Mouse (Mus musculus) embryonic facial prominence, embryonic 12.5 days (tissue): ENCODE data around the gene Ablim1. TPM values are rescaled to one million over a fixed set of nuclear protein-coding genes. Genes with fewer than 3 reads are reported as not detected.
A peak's percentile ranks its signal among the peaks of the same experiment; 100 is the strongest.

ENCODE experiments used
- ATAC-seq: fragments of 200-750 bp; cut with Nextera tagmentation; 2 replicates; pipeline ENCODE4 v1.8.0; 2017; ENCODE audit not compliant: insufficient number of reproducible peaks, insufficient read depth, low FRiP score, low TSS enrichment
- H3K27ac ChIP-seq: fragments of 300-500 bp; sonication (generic); 2 replicates; pipeline ENCODE4 v1.5.1; 2016; ENCODE audit warnings: mild to moderate bottlenecking
- H3K27me3 ChIP-seq: fragments of 300-500 bp; sonication (generic); 2 replicates; pipeline ENCODE4 v1.6.1; 2016; ENCODE audit warnings: mild to moderate bottlenecking, moderate library complexity
- H3K36me3 ChIP-seq: fragments of 300-500 bp; sonication (generic); 2 replicates; pipeline ENCODE4 v1.6.1; 2016; ENCODE audit warnings: mild to moderate bottlenecking
- H3K4me1 ChIP-seq: fragments of 300-500 bp; sonication (generic); 2 replicates; pipeline ENCODE4 v1.6.1; 2016
- H3K4me2 ChIP-seq: fragments of 300-500 bp; sonication (generic); replicated peaks from 2 replicates; pipeline ENCODE4 v1.6.1; 2016; ENCODE audit warnings: mild to moderate bottlenecking, moderate library complexity
- H3K4me3 ChIP-seq: fragments of 300-500 bp; sonication (generic); 2 replicates; pipeline ENCODE4 v1.5.1; 2016; ENCODE audit warnings: mild to moderate bottlenecking
- H3K9ac ChIP-seq: fragments of 300-500 bp; sonication (generic); 2 replicates; pipeline ENCODE4 v1.6.1; 2016; ENCODE audit warnings: mild to moderate bottlenecking, moderate library complexity
- H3K9me3 ChIP-seq: fragments of 300-500 bp; sonication (generic); 2 replicates; pipeline ENCODE4 v1.6.1; 2016; ENCODE audit warnings: mild to moderate bottlenecking, moderate library complexity
- WGBS: fragments of 180-500 bp; shearing (Covaris S2); methylation state at CpG from one replicate; pipeline ENCODE4 v1.1.7; 2016; 5-methylcytosine and 5-hydroxymethylcytosine counted together
- polyA plus RNA-seq: library from polyadenylated mRNA; unstranded; fragments of >200 nt; fragmentation: Nextera tagmentation; extraction: Ambion mirVana; gene quantifications from 2 replicates; pipeline ENCODE4 v1.2.1, GENCODE M21; 2016

The Ablim1 gene
- polyA plus RNA-seq, 1 experiment from 2014 or later = 32.0 TPM

DNA sequence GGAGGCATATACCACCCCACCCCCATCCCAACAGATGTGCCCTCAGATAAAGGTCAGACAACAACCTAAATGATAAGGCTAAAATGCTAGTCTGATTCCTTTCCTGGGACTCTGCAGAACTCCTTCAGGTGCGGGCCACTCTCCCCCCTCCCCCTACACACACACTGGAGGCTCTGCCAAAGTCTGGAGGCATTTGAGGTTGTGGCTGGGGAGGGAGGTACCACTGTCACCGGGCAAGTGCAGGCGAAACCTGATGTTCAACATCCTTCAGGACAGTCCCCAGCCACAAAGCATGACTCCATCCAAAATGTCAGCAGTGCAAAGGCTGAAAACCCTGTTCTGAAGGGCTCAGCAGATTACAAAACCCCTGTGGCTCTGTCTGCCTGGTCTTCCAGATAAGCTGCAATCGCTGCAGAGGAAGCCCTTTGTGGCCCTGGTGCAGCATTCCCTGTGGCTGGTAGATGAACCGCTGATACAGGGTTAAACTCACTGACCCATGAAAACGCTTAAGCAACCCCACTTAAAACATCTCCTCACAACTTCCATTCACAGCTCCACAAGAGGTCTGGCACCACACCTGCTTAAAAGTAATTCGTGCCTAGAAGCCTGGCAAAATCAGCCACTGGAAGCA lies 197.7 kb downstream of the Ablim1 start:
- Histone ChIP-seq H3K27ac (no peak overlapping the region; the same call in 1 of the 2 replicates), H3K4me2 (peak overlapping the region; percentile 56), H3K36me3 (no peaks in the 10 kb centered on the region), H3K27me3 (no peaks in the 10 kb centered on the region), H3K9me3 (no peaks in the 10 kb centered on the region), H3K4me1 (peaks cover 40% of the 10 kb centered on the region), H3K4me3 (0 out of 2 replicates have a peak overlapping the region, but pooled peaks have one; percentile 15), H3K9ac (no peak overlapping the region)
- WGBS = 4% methylated on average over 7 of the region's 7 CpGs
- no peak for ATAC-seq

- Histone ChIP-seq H3K4me1 (peaks cover 46% of the 10 kb centered on the region), H3K9ac (no peak overlapping the region), H3K9me3 (no peaks in the 10 kb centered on the region), H3K27ac (no peak overlapping the region), H3K36me3 (no peaks in the 10 kb centered on the region), H3K4me3 (no peak overlapping the region), H3K27me3 (no peaks in the 10 kb centered on the region), H3K4me2 (no peak overlapping the region)
- ATAC-seq = no peak
- WGBS = 42% methylated on average over 5 of the region's 5 CpGs
Measured at GRCm38 (mm10) chr19:57115670-57116069, 199.0 kb downstream of the Ablim1 start.

DNA sequence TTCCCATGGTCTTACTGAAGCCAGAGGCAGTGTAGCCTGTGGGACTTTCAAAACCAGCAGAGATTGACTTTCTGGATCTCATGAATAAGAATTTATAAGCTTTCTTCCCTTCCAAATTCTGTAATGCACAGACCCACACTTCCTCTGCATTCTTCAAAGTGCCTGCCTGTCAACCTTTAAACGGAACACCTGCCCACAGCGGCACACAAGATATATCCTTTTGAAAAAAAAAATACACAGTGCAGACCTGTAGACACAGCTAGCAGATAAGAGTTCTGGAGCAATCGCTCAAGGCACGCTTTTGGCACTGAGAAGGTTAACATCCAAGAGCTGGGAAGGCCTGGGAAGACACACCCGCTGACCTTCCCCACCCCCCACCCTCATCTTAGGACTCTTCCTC lies 199.8 kb downstream of the Ablim1 start:
- Histone ChIP-seq H3K9ac (no peak overlapping the region), H3K27me3 (no peaks in the 10 kb centered on the region), H3K36me3 (no peaks in the 10 kb centered on the region), H3K4me1 (peaks cover 48% of the 10 kb centered on the region), H3K4me3 (no peak overlapping the region), H3K27ac (no peak overlapping the region), H3K9me3 (no peaks in the 10 kb centered on the region), H3K4me2 (no peak overlapping the region)
- ATAC-seq = no peak
- WGBS = 68% methylated on average over 5 of the region's 5 CpGs

- Histone ChIP-seq H3K4me2 (no peak overlapping the region), H3K4me3 (no peak overlapping the region), H3K9me3 (no peaks in the 10 kb centered on the region), H3K4me1 (peaks cover 40% of the 10 kb centered on the region), H3K9ac (no peak overlapping the region), H3K27ac (no peak overlapping the region), H3K36me3 (no peaks in the 10 kb centered on the region), H3K27me3 (no peaks in the 10 kb centered on the region)
- no peak for ATAC-seq
- 96% methylated on average over 8 of the region's 8 CpGs for WGBS
Measured at GRCm38 (mm10) chr19:57113975-57114374, 200.7 kb downstream of the Ablim1 start.

GRCm38 (mm10) chr19:57112816-57113406 lies 201.8 kb downstream of the Ablim1 start:
- WGBS = 78% methylated on average over 9 of the region's 9 CpGs
- H3K4me1 ChIP-seq = peaks cover 32% of the 10 kb centered on the region
- H3K27me3 ChIP-seq = no peaks in the 10 kb centered on the region
- H3K4me2 ChIP-seq = no peak overlapping the region
- no peak overlapping the region for H3K4me3 ChIP-seq
- no peaks in the 10 kb centered on the region for H3K36me3 ChIP-seq
- H3K9me3 ChIP-seq = no peaks in the 10 kb centered on the region
- no peak for ATAC-seq
- H3K9ac ChIP-seq = no peak overlapping the region
- H3K27ac ChIP-seq = 0 out of 2 replicates have a peak overlapping the region, but pooled peaks have one; percentile 48

- no peak overlapping the region for H3K4me3 ChIP-seq
- H3K27me3 ChIP-seq = no peaks in the 10 kb centered on the region
- 86% methylated on average over 8 of the region's 8 CpGs for WGBS
- H3K27ac ChIP-seq = 0 out of 2 replicates have a peak overlapping the region, but pooled peaks have one; percentile 48
- no peak for ATAC-seq
- no peak overlapping the region for H3K9ac ChIP-seq
- peaks cover 28% of the 10 kb centered on the region for H3K4me1 ChIP-seq
- H3K36me3 ChIP-seq = no peaks in the 10 kb centered on the region
- no peaks in the 10 kb centered on the region for H3K9me3 ChIP-seq
- H3K4me2 ChIP-seq = no peak overlapping the region
Measured at GRCm38 (mm10) chr19:57112231-57112815, 202.4 kb downstream of the Ablim1 start.

DNA sequence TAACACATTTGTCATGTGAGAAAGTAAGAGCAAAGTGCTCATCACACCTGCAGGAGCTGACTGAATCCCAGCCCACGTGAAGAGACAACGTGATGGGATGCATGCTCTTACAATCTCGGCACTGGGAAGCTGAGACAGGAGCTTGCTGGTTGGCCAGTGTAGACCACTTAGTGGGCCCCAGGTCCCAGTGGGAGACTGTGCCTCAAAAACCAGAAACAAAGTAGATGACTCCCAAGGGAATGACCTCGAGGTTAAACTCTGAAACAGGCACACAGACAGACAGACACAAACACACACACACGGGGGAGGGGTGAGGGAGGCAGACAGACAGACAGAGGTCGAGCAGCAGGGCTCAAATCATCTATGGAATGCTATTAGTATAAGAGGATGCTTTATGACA lies 203.4 kb downstream of the Ablim1 start:
- H3K4me1 ChIP-seq = peaks cover 26% of the 10 kb centered on the region
- no peak overlapping the region for H3K4me2 ChIP-seq
- no peak overlapping the region for H3K9ac ChIP-seq
- WGBS = 67% methylated on average over 6 of the region's 6 CpGs
- H3K4me3 ChIP-seq = no peak overlapping the region
- H3K36me3 ChIP-seq = no peaks in the 10 kb centered on the region
- no peak for ATAC-seq
- no peaks in the 10 kb centered on the region for H3K9me3 ChIP-seq
- H3K27me3 ChIP-seq = no peaks in the 10 kb centered on the region
- no peak overlapping the region for H3K27ac ChIP-seq

- no peaks in the 10 kb centered on the region for H3K27me3 ChIP-seq
- WGBS = 54% methylated on average over 7 of the region's 7 CpGs
- H3K9me3 ChIP-seq = no peaks in the 10 kb centered on the region
- no peak overlapping the region for H3K4me3 ChIP-seq
- H3K4me2 ChIP-seq = no peak overlapping the region
- no peaks in the 10 kb centered on the region for H3K36me3 ChIP-seq
- no peak overlapping the region for H3K9ac ChIP-seq
- no peak for ATAC-seq
- H3K4me1 ChIP-seq = peaks cover 31% of the 10 kb centered on the region
- H3K27ac ChIP-seq = no peak overlapping the region
Measured at GRCm38 (mm10) chr19:57109620-57110019, 205.1 kb downstream of the Ablim1 start.

DNA sequence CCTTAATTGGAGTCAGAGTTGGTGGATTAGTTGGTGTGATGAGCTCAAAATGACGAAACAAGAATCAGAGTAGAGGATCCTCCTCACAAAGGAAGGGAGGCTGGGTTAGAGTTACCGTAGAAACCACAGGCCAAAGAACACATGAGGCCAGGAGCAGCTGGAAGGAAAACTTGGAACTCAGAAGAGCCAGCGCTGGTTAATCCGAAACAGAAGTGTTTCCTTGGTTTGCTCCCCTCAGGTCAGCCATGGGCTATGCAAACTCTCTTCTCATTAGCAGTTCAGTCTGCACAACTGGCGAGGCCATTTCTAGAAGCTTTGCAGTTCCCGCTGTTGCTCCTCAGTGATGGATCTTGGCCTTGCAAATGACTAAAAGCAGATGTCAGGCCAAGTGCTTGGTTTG lies 208.2 kb downstream of the Ablim1 start:
- H3K4me1 ChIP-seq = peaks cover 50% of the 10 kb centered on the region
- no peaks in the 10 kb centered on the region for H3K27me3 ChIP-seq
- no peak overlapping the region for H3K4me3 ChIP-seq
- ATAC-seq = no peak; the same call in 1 of the 2 replicates
- no peak overlapping the region for H3K9ac ChIP-seq
- no peaks in the 10 kb centered on the region for H3K36me3 ChIP-seq
- H3K4me2 ChIP-seq = no peak overlapping the region
- 41% methylated on average over 6 of the region's 6 CpGs for WGBS
- H3K9me3 ChIP-seq = no peaks in the 10 kb centered on the region
- peak overlapping the region; percentile 37; the same call in 1 of the 2 replicates for H3K27ac ChIP-seq

- Histone ChIP-seq H3K9ac (no peak overlapping the region), H3K4me1 (peaks cover 48% of the 10 kb centered on the region), H3K27me3 (no peaks in the 10 kb centered on the region), H3K9me3 (no peaks in the 10 kb centered on the region), H3K4me2 (no peak overlapping the region), H3K27ac (no peak overlapping the region), H3K4me3 (no peak overlapping the region), H3K36me3 (no peaks in the 10 kb centered on the region)
- WGBS = 99% methylated on average over 3 of the region's 3 CpGs
- ATAC-seq = no peak
Measured at GRCm38 (mm10) chr19:57106031-57106430, 208.7 kb downstream of the Ablim1 start.

- H3K27me3 ChIP-seq = no peaks in the 10 kb centered on the region
- H3K9me3 ChIP-seq = no peaks in the 10 kb centered on the region
- H3K27ac ChIP-seq = peak overlapping the region; percentile 46; the same call in 1 of the 2 replicates
- WGBS = 74% methylated on average over 6 of the region's 6 CpGs
- H3K9ac ChIP-seq = no peak overlapping the region
- no peak overlapping the region for H3K4me3 ChIP-seq
- no peak overlapping the region for H3K4me2 ChIP-seq
- H3K36me3 ChIP-seq = no peaks in the 10 kb centered on the region
- peaks cover 42% of the 10 kb centered on the region for H3K4me1 ChIP-seq
- no peak for ATAC-seq
Measured at GRCm38 (mm10) chr19:57105156-57105555, 209.6 kb downstream of the Ablim1 start.

DNA sequence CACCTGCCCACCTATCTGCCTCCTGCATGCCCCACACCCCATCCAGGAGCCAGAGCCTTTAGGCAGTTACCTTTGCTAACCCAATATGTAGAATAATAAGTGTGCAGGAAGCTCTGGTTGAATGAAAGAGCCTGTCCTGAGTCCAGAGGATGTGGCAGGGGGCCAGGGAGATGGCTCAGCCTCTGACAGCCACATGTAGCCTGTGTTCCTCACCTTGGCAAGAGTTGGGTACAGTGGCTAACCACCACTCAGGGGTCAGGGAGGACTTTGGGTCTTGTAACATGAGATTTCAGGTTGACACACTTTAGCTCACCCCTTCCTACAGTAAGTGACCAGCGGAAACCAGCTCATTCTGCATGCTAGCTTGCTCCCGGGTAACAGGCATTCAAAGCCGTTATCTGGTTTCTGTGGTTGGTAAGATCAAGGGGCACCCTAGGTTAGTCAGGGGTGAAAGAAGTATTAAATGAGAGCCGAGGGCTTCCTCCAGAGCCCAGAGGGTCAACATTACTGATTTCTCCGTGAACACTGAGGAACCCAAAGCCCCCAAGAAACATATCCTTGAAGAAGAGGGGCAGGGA lies 210.5 kb downstream of the Ablim1 start:
- Histone ChIP-seq H3K4me3 (no peak overlapping the region), H3K4me1 (peaks cover 40% of the 10 kb centered on the region), H3K9ac (no peak overlapping the region), H3K27ac (peak overlapping the region; percentile 72), H3K9me3 (no peaks in the 10 kb centered on the region), H3K27me3 (no peaks in the 10 kb centered on the region), H3K4me2 (no peak overlapping the region), H3K36me3 (no peaks in the 10 kb centered on the region)
- ATAC-seq = no peak
- 54% methylated on average over 5 of the region's 5 CpGs for WGBS
